Mouse (Mus musculus) lung, postnatal 0 days (tissue): ENCODE data around the gene Eno3. TPM values are rescaled to one million over a fixed set of nuclear protein-coding genes. Genes with fewer than 3 reads are reported as not detected.

ENCODE experiments used
- ATAC-seq: fragments of 200-750 bp; cut with Nextera tagmentation; 2 replicates; pipeline ENCODE4 v1.8.0; 2017; ENCODE audit warnings: moderate library complexity
- DNase-seq: peaks from one replicate; pipeline ENCODE4 v3.0.0-alpha.2; 2016; ENCODE audit warnings: low spot score
- H3K27ac ChIP-seq: fragments of 300-500 bp; sonication (generic); 2 replicates; pipeline ENCODE4 v1.5.1; 2014; ENCODE audit warnings: antibody characterized with exemption, mild to moderate bottlenecking, low read length, mixed read lengths
- H3K27me3 ChIP-seq: fragments of 300-500 bp; sonication (generic); replicated peaks from 2 replicates; pipeline ENCODE4 v1.6.1; 2014; ENCODE audit warnings: low read length, mixed read lengths; ENCODE audit not compliant: insufficient read depth
- H3K36me3 ChIP-seq: fragments of 300-500 bp; sonication (generic); 2 replicates; pipeline ENCODE4 v1.6.1; 2014; ENCODE audit warnings: low read length, mixed read lengths; ENCODE audit not compliant: insufficient read depth
- H3K4me1 ChIP-seq: fragments of 300-500 bp; sonication (generic); 2 replicates; pipeline ENCODE4 v1.6.1; 2014; ENCODE audit warnings: antibody characterized with exemption, low read depth, low read length, mixed read lengths; ENCODE audit not compliant: insufficient read depth
- H3K4me2 ChIP-seq: fragments of 300-500 bp; sonication (generic); replicated peaks from 2 replicates; pipeline ENCODE4 v1.6.1; 2014; ENCODE audit warnings: low read depth, mild to moderate bottlenecking, low read length, moderate library complexity, mixed read lengths
- H3K4me3 ChIP-seq: fragments of 300-500 bp; sonication (generic); 2 replicates; pipeline ENCODE4 v1.5.1; 2014; ENCODE audit warnings: low read depth, low read length
- H3K9ac ChIP-seq: fragments of 300-500 bp; sonication (generic); replicated peaks from 2 replicates; pipeline ENCODE4 v1.6.1; 2014; ENCODE audit warnings: low read depth, mild to moderate bottlenecking
- H3K9me3 ChIP-seq: fragments of 300-500 bp; sonication (generic); 2 replicates; pipeline ENCODE4 v1.6.1; 2016; ENCODE audit warnings: low read length, mixed read lengths
- CTCF ChIP-seq: IDR thresholded peaks from 2 replicates; pipeline ENCODE4 v1.5.1; 2016; ENCODE audit warnings: antibody characterized with exemption, mild to moderate bottlenecking
- EP300 ChIP-seq: IDR thresholded peaks from 2 replicates; pipeline ENCODE4 v1.6.1; 2016; ENCODE audit warnings: antibody characterized with exemption, mild to moderate bottlenecking, control low read depth
- WGBS: fragments of 180-500 bp; shearing (Covaris S2); extraction: QIAGEN DNeasy Blood & Tissue Kit; methylation state at CpG from one replicate; pipeline ENCODE4 v1.1.7; 2014; 5-methylcytosine and 5-hydroxymethylcytosine counted together
- polyA plus RNA-seq: library from polyadenylated mRNA; unstranded; fragments of >200 nt; fragmentation: Nextera tagmentation; extraction: Ambion mirVana; gene quantifications from 2 replicates; pipeline ENCODE4 v1.2.1, GENCODE M21; 2015

Gene Eno3
- polyA plus RNA-seq, 1 experiment from 2014 or later, result 20.8 TPM

DNA sequence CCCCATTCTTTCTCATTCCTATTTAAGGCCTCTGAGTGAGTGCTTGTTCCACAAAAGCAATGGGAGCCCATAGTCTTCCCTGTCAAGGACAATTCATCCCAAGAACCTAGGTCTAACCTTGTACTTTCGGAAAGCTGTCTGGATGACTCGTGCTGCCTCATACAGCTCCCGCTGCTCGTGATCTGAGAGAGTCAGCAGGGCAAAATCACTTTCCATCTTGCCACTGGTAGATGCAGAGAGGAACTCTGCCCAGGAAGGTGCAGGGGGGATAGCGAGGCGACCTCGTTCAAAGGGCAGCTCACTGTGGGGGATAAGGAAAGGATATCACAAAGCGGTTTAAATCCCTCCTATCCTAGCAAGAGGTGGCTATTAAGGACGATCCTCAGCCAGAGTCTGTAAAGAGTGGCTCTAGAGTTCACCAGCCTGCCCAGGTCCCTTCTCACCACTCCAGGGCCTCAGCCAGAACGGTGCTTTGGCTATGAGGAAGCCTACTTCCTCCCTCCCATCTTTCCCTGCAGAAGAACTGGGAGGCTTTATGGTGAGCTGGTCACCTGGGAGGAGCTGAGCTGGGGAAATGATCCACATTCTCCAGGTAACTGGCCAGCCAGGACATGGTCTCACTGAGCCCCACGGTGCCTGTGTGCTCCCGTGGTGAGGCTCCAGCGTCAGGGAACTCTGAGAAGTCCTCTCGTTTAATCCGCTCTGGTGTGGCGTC is 14.5 kb downstream of the Eno3 start:
- peaks cover 13% of the 10 kb centered on the region; the same call in 1 of the 2 replicates for H3K36me3 ChIP-seq
- no peak overlapping the region for H3K4me3 ChIP-seq
- no peaks in the 10 kb centered on the region for H3K9me3 ChIP-seq
- no peak overlapping the region for H3K4me2 ChIP-seq
- H3K27me3 ChIP-seq, result no peaks in the 10 kb centered on the region
- no peak overlapping the region for H3K27ac ChIP-seq
- 87% methylated on average over 16 of the region's 16 CpGs for WGBS
- no peak for DNase-seq
- TF ChIP-seq CTCF (no peak), EP300 (no peak)
- H3K9ac ChIP-seq, result no peak overlapping the region
- ATAC-seq, result no peak
- H3K4me1 ChIP-seq, result no peaks in the 10 kb centered on the region; the same call in 1 of the 2 replicates

DNA sequence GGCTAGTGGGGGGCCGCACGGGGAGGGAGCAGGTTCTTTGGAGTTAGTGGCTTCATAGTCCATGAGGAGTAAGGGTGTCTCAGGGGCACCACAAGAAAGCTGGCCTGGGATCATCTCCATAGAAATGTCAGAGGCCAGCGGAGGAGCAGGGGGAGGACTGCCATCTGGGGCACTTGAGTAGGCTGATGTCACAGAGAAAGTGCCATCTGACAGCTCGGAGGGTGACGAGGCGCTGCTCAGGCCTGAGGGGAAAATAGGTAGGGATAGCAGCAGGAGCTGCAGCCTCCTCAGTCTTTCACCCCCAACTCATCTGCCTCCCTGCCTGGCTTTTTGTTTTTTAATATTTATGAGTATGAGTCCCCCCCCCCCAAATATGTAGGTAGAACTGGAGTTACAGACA is 17.0 kb downstream of the Eno3 start:
- Histone ChIP-seq H3K9me3 (no peaks in the 10 kb centered on the region), H3K9ac (no peak overlapping the region), H3K27ac (no peak overlapping the region), H3K27me3 (no peaks in the 10 kb centered on the region), H3K4me3 (no peak overlapping the region), H3K4me1 (no peaks in the 10 kb centered on the region; the same call in 1 of the 2 replicates), H3K36me3 (peaks cover 14% of the 10 kb centered on the region; the same call in 1 of the 2 replicates), H3K4me2 (no peak overlapping the region)
- TF ChIP-seq EP300, result no peak
- TF ChIP-seq CTCF, result no peak
- DNase-seq, result no peak
- no peak for ATAC-seq
- WGBS, result 85% methylated on average over 6 of the region's 6 CpGs

DNA sequence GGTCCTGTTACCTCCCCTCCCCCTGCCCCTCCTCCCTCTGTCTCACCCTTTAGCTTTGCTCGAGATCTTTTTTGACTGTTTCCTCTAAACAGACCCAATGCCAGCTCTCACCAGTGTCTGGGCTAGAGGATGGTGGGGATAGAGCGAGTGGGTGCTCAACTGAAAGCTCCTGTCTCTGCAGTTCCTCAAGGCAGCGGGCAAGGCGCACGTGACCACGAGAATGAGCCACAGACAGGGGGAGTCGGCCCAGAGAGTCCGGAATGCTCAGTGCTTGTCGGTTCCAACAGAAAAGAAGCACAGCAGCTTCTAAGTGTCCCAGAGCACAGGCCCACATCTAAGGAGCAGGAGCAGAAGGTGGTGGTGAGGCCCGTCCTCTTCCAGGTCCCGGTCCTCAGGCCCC is 17.5 kb downstream of the Eno3 start:
- Histone ChIP-seq H3K9me3 (no peaks in the 10 kb centered on the region), H3K27me3 (no peaks in the 10 kb centered on the region), H3K36me3 (peaks cover 19% of the 10 kb centered on the region; the same call in 1 of the 2 replicates), H3K4me2 (no peak overlapping the region), H3K4me1 (no peaks in the 10 kb centered on the region; the same call in 1 of the 2 replicates), H3K4me3 (no peak overlapping the region), H3K9ac (no peak overlapping the region), H3K27ac (no peak overlapping the region)
- 68% methylated on average over 11 of the region's 11 CpGs for WGBS
- ATAC-seq (no peak), DNase-seq (no peak)
- TF ChIP-seq CTCF, result no peak
- TF ChIP-seq EP300, result no peak

DNA sequence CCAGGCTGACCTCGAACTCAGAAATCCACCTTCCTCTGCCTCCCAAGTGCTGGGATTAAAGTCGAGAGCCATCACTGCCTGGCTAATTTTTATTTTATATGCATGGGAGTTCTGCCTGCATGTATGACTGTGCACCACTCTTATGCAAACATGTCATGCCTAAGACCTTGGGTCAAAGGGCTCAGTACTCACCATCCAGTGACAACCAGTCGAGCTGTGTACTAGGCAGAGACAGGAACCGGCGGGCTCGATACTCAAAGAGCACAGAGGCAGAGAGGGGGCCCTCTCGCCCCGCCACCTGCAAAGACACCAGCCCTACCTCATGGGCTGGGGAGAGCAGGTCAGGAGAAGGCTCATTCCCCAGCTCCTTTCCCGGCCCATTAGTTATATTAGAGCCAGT is 21.1 kb downstream of the Eno3 start:
- Histone ChIP-seq H3K27ac (no peak overlapping the region), H3K9ac (no peak overlapping the region), H3K4me3 (no peak overlapping the region), H3K4me1 (no peaks in the 10 kb centered on the region), H3K4me2 (no peak overlapping the region), H3K9me3 (no peaks in the 10 kb centered on the region), H3K27me3 (no peaks in the 10 kb centered on the region), H3K36me3 (peaks cover 36% of the 10 kb centered on the region)
- DNase-seq, result no peak
- 62% methylated on average over 9 of the region's 9 CpGs for WGBS
- no peak for ATAC-seq
- TF ChIP-seq EP300 (no peak), CTCF (no peak)

DNA sequence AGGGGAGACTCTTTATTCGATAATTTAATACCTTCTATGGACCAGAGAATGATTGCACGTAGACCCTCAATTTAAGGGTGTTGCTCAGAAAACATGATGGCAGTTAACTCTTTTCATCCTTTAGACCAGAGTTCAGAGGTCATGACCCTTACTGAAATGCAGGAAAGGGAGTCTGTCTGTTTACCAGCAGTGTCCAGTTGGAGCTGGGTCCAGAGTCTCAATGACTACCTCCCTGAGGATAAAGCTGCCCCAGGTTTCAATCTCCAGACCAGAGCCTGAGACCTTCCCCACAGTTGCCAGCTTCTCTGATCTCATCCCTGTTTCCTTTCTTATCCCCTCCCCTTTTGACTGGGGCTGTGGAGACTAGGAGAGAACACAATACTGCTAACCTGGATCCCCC is 21.6 kb downstream of the Eno3 start:
- no peak overlapping the region for H3K9ac ChIP-seq
- no peak overlapping the region for H3K27ac ChIP-seq
- ATAC-seq (no peak), DNase-seq (no peak)
- no peak overlapping the region for H3K4me3 ChIP-seq
- no peak overlapping the region for H3K4me2 ChIP-seq
- TF ChIP-seq CTCF (no peak), EP300 (no peak)
- H3K9me3 ChIP-seq, result no peaks in the 10 kb centered on the region
- peaks cover 38% of the 10 kb centered on the region for H3K36me3 ChIP-seq
- WGBS, result 88% methylated on average over 2 of the region's 2 CpGs
- H3K27me3 ChIP-seq, result no peaks in the 10 kb centered on the region
- no peaks in the 10 kb centered on the region for H3K4me1 ChIP-seq

DNA sequence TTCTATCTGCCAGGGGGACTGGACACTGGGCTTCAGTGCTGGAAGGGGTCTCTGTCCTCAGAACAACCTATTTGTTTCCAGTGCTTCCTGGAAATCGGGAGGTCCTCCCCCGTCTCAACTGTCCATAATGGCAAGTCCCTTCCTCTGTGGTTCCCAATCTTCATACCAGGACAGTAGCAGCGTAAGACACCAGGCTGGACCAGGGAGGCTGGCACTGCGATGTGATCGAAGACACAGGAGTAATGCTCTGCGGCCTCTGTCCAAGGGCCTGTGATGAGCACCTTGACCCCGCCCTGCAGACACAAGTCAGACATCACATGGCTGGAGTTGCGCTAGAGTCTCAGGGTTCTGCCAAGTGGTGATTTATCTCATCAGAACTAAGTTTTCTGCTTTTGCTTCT is 22.4 kb downstream of the Eno3 start:
- no peak overlapping the region for H3K9ac ChIP-seq
- no peak overlapping the region for H3K4me2 ChIP-seq
- TF ChIP-seq CTCF (no peak), EP300 (no peak)
- H3K27me3 ChIP-seq, result no peaks in the 10 kb centered on the region
- WGBS, result 91% methylated on average over 8 of the region's 8 CpGs
- DNase-seq (no peak), ATAC-seq (no peak)
- H3K27ac ChIP-seq, result no peak overlapping the region
- no peak overlapping the region for H3K4me3 ChIP-seq
- peaks cover 36% of the 10 kb centered on the region; the same call in 1 of the 2 replicates for H3K36me3 ChIP-seq
- H3K9me3 ChIP-seq, result no peaks in the 10 kb centered on the region
- no peaks in the 10 kb centered on the region for H3K4me1 ChIP-seq

DNA sequence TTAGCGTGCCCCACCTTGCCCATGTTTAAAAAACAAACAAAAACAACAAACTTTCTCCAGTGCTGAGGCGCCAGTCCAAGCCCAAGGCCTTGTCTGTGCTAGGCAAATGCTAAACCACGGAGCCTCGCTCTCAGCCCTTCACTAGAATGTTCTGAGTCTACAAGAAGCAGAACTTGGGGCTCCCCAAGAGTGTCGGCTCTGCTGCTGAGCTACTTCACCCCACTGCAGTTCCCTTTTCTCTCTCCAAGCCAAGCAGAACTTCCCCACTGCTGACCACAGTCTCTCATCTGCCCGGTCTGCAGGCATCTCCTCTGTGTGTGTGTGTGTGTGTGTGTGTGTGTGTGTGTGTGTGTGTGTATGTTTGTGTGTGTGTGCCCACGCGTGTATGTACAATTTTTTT is 22.9 kb downstream of the Eno3 start:
- ATAC-seq, result peak; percentile 47
- H3K4me2 ChIP-seq, result no peak overlapping the region
- DNase-seq, result peak; percentile 35
- H3K9ac ChIP-seq, result no peak overlapping the region
- no peaks in the 10 kb centered on the region for H3K27me3 ChIP-seq
- H3K36me3 ChIP-seq, result peaks cover 36% of the 10 kb centered on the region; the same call in 1 of the 2 replicates
- H3K4me3 ChIP-seq, result no peak overlapping the region
- no peak overlapping the region for H3K27ac ChIP-seq
- no peaks in the 10 kb centered on the region for H3K4me1 ChIP-seq
- TF ChIP-seq EP300 (no peak), CTCF (no peak)
- H3K9me3 ChIP-seq, result no peaks in the 10 kb centered on the region
- 81% methylated on average over 8 of the region's 8 CpGs for WGBS
